Mouse (Mus musculus) heart, adult 2 months (tissue): ENCODE results near the gene Palld.

ENCODE experiments used
- CTCF ChIP-seq: fragments of 200-600 bp; IDR thresholded peaks from 2 replicates; pipeline ENCODE4 v1.8.1; 2022; ENCODE audit warnings: antibody characterized with exemption, mild to moderate bottlenecking, moderate library complexity
- EP300 ChIP-seq: fragments of 200-500 bp; IDR thresholded peaks from 2 replicates; pipeline ENCODE4 v1.6.1; 2011; ENCODE audit warnings: low read depth, low read length, control low read depth; ENCODE audit not compliant: insufficient read depth
- POLR2A ChIP-seq: fragments of 200-500 bp; IDR thresholded peaks from 2 replicates; pipeline ENCODE4 v1.6.1; 2011; ENCODE audit warnings: mild to moderate bottlenecking, low read depth, low read length, control low read depth; ENCODE audit not compliant: insufficient read depth

DNA sequence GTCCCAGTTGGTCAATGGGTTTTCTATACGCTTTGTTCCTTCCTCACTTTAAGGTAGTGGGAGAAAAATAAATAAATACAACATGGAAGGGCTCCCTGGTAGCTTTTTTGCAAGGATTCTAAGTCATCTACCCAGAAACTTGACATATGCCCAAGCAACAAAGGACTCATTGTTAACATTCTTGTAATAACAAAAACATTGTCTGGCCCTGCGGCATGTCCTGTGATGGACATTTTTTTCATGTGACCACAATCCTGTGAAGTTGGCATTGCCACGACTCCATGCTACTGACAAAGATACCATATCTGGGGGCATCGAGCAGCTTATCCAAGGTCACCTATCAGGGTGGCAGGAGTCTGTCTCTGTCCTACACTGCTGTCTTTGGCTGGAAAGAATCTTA, 232.1 kb downstream of the Palld start:
- TF ChIP-seq POLR2A: no peak
- no peak for TF ChIP-seq EP300
- no peak for TF ChIP-seq CTCF
